Mouse (Mus musculus): Measurements from ENCODE around the gene Psmd13.

The Psmd13 gene

DNA sequence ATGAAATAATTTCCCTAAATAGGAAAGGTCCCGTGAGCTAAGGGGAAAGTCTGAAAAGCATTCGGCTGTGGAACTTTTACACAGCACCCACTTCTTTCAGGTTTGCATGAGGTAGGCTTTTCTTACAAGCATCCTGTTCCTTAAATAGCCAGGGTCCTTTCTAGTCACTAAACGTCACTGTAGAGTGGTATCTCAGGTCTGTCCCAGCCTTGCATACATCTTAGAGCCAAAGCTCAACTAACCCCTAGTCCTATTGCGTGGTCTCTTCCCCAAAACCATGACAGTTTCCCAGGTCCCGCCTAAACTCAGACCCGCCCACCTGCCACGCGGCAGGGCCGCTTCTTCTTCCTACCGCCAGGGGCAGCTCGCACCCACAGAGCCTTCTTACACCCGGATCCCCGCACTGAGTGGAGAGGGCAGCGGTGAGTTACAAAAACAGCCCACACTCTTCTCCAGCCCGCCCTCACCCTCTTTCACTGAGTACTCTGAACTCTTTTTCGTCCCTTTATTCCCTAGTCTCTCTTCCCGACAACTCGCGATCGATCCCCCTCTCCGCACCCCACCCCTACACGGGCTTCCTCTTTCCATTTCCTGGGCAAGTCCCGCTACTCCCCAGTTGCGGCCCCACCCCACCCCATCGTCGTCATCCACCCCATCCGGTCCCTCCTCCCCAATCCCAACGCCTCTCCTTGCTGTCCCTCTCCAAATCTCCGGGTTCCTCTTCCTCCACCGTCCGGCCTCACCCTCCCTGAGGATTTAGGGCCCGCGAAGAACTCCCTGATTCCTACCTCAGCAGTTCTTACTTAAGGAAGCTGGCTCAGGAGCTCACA is 59.7 kb downstream of the Psmd13 start, which contains the start of gene Pgghg:
Gene Pgghg (plus strand): TSS at position 170 of the 830 bp plus-strand sequence.
- in situ Hi-C loops (cut with MboI, MseI): no loop called here

DNA sequence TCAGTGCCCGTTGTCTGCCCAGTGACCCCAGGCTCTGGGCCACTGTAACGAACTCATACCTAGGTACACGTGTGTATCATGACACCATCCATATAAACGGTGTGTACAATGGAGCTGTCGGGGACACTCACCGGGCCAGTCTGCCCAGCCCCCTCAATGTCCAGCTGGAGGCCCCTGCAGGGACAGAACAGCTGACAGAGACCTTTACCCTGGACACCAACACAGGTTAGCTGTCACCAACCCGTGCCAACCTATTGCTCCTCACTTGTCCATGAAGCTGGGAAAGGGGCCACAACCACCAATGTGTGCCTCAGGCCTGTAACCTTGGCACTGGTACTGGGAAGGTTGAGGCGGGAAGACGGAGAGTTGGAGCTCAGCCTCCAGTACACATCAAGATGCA is 60.6 kb downstream of the Psmd13 start:
- in situ Hi-C loops (cut with MboI, MseI): no loop called here

DNA sequence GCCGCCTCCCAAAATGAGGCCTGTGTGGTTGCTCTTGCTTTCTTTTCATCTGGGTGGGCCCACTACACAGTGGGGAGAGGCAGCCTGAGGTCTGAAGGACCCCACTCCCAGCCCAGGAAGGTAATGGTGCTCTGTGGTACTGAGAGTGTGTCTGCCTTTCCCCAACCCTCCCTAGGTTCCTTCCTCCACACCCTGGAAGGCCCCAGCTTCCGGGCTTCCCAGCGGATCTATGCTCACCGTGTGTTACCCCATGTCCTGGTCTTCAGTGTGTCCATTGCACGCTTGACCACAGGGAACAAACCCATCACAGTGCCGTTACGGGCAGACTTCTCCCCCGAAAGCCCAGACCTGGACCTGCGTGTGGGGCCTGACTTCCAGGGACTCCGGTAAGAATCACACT is 61.0 kb downstream of the Psmd13 start:
- in situ Hi-C loops (cut with MboI, MseI): no loop called here

DNA sequence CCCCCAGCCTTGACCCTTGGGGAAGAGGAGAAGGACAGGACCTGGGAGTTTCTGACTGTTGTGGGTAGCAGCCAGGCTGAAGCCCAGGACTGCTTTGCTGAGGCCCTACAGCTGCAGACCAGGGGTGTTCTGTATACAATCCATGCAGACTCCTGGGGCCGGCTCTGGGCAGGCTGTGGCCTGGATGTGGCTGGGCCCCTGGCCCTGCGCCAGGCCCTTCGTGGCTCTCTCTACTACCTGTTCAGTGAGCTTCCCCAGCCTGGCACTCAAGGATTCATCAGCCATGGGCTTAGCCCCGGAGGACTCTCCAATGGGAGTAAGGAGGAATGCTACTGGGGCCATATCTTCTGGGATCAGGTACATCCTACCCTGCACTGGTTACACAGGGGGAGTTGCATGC is 61.6 kb downstream of the Psmd13 start:
- in situ Hi-C loops (cut with MboI, MseI): no loop called here

DNA sequence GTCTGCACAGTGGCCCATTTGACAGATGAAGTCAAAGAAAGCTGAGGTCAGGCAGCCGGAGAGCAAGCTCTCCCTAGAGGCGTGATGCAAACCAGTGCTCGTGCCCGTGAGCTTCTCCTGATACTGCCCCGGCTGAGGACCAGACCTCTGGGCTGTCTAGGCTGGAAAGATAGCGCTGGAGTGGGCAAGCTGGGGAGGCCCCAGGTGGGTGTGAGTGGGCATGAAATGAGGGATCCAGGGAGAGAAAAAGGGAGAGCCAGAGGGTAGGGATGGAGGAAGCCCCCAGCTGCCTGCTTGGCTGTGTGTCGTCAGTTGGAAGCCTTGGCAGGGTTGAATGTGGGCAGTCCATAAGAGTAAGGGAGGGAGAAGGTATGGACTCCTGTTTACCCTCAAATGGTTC is 62.5 kb downstream of the Psmd13 start:
- in situ Hi-C loops (cut with MboI, MseI): no loop called here

DNA sequence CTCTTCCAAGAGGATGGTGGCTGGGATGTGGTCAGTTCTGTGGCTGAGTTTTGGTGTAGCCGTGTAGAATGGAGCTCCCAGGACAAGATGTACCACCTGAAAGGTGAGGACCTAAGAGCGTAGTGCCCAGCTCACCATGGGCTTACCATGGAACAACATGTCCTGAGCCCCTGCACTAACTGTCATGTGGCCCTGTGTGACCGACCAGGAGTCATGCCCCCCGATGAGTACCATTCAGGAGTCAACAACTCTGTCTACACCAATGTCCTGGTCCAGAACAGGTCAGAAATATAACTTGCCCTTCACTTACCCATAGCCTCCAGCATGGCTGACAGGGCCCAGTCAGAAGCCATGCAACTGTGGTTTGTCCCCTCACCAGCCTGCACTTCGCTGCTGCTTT is 63.5 kb downstream of the Psmd13 start:
- in situ Hi-C loops (cut with MboI, MseI): no loop called here

DNA sequence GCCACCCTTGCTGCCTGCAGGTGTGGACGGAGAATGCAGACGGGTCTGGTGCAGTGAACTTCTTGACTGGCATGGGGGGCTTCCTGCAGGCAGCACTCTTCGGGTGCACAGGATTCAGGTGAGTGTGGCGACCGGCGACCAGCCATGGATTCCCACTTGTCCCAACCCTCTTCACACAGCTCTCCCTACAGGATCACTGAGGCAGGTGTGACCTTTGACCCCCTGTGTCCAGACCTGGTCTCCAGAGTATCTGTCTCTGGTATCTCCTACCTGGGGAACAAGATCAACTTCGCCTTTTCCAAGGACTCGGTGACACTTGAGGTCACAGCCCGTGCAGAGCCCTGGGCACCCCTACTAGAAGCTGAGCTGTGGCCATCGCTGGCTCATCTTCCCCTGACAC is 64.5 kb downstream of the Psmd13 start:
- in situ Hi-C loops (cut with MboI, MseI): no loop called here

DNA sequence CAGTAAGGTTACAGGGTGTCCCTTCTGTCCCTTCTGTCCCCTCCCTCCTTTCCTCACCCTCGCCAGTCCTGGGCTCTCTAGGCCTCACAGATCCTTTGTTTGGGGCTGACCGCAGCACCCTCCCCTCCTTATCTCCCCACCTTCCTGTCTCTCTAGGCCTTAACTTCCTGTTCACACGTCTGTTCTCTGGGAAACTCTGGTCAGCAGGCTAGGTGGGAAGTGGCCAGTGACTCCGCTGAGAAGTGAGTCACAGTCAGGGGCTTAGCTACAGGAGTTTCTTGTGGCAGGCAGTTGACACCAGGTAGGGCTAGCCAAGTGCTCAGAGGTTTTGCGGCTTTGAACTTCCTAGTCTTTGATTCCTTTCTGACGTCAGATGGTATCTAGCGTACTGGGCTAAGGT is 65.2 kb downstream of the Psmd13 start:
- in situ Hi-C loops (cut with MboI, MseI): no loop called here

DNA sequence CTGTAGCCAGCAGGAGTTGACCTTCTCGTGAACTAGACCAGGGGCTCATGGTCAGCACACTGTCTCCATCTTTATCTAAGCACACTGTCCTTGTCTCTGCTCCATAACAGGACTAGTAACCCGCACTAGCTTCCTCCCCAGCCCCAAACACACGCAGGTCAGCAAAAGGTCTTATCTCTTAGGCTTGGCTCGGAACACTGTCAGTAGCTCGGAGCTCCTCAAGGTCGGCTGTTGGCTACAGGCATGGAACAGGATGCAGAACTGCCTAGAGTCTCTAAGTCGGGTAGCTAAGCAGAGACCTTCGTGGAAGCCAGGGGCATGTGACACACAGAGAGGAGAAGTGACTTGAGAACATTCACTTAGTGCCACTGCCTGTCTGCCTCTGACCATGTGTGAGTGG is 66.4 kb downstream of the Psmd13 start:
- in situ Hi-C loops (cut with MboI, MseI): no loop called here
